Comparison of ENCODE assay signal across 13 mouse cellular contexts in genomic region chr12:17034671-17035070, GRCm38 (mm10). TPM values are rescaled to one million over a fixed set of nuclear protein-coding genes. Genes with fewer than 3 reads are reported as not detected.
"Had no signal": no experiment of that assay in that cellular context is flagged by ENCODE, and none has a peak within 500 bp of the region (broad histone marks: within the 10 kb centered on the region; RNA-seq: fewer than 3 reads in every experiment).

No protein-coding gene starts in this region.

- H3K27me3 ChIP-seq: liver, embryonic 13.5 days; liver, embryonic 15.5 days; lung, embryonic 15.5 days; midbrain, embryonic 13.5 days; midbrain, embryonic 15.5 days; stomach, embryonic 15.5 days had no signal

- H3K9ac ChIP-seq: liver, embryonic 13.5 days; liver, embryonic 15.5 days; liver, postnatal 0 days; lung, embryonic 15.5 days; midbrain, embryonic 13.5 days; midbrain, embryonic 15.5 days; neural tube, embryonic 12.5 days; stomach, embryonic 15.5 days had no signal

- H3K36me3 ChIP-seq: liver, embryonic 13.5 days; liver, embryonic 15.5 days; lung, embryonic 15.5 days; midbrain, embryonic 10.5 days; midbrain, embryonic 13.5 days; midbrain, embryonic 15.5 days; neural tube, embryonic 12.5 days; stomach, embryonic 15.5 days had no signal

- H3K4me2 ChIP-seq: liver, embryonic 13.5 days; liver, embryonic 15.5 days; lung, embryonic 15.5 days; midbrain, embryonic 13.5 days; midbrain, embryonic 15.5 days; neural tube, embryonic 12.5 days; stomach, embryonic 15.5 days had no signal

- H3K4me3 ChIP-seq: liver, embryonic 13.5 days; liver, embryonic 15.5 days; lung, embryonic 15.5 days; midbrain, embryonic 10.5 days; midbrain, embryonic 13.5 days; midbrain, embryonic 15.5 days; neural tube, embryonic 12.5 days; stomach, embryonic 15.5 days had no signal

- ATAC-seq: liver, postnatal 0 days; lung, postnatal 0 days; midbrain, embryonic 13.5 days; midbrain, embryonic 15.5 days had no signal

- DNase-seq: lung, adult 2 months had no signal

- H3K4me1 ChIP-seq: liver, embryonic 13.5 days; liver, embryonic 15.5 days; stomach, embryonic 15.5 days had no signal

- H3K27ac ChIP-seq: liver, embryonic 13.5 days; liver, embryonic 15.5 days; lung, embryonic 15.5 days; midbrain, embryonic 10.5 days; midbrain, embryonic 13.5 days; midbrain, embryonic 15.5 days; neural tube, embryonic 12.5 days; stomach, embryonic 15.5 days; stomach, postnatal 0 days had no signal

- H3K9me3 ChIP-seq: liver, embryonic 13.5 days; liver, embryonic 15.5 days; lung, embryonic 15.5 days; midbrain, embryonic 10.5 days; midbrain, embryonic 13.5 days; midbrain, embryonic 15.5 days; neural tube, embryonic 12.5 days; stomach, embryonic 15.5 days had no signal

RNA-seq across cellular contexts. Expression of gene 2410004P03Rik, which starts 23.1 kb away (rescaled TPM):
- total RNA-seq: megakaryocyte-erythroid progenitor cell, adult 5-6 weeks had no signal
- polyA plus RNA-seq: liver, embryonic 15.5 days had no signal
